33 mouse cellular contexts compared by ENCODE assay signal in genomic region chr10:66948329-66948728, GRCm38 (mm10).
"Had no signal": no experiment of that assay in that cellular context is flagged by ENCODE, and none has a peak within 500 bp of the region (broad histone marks: within the 10 kb centered on the region; RNA-seq: fewer than 3 reads in every experiment).

No protein-coding gene starts in this region.

- H3K36me3 ChIP-seq: heart, embryonic 10.5 days; heart, embryonic 12.5 days; heart, embryonic 13.5 days; heart, embryonic 15.5 days; hindbrain, embryonic 10.5 days; hindbrain, embryonic 12.5 days; hindbrain, embryonic 13.5 days; hindbrain, embryonic 15.5 days; intestine, embryonic 15.5 days; kidney, embryonic 15.5 days had no signal

- H3K4me1 ChIP-seq: heart, embryonic 10.5 days; heart, embryonic 12.5 days; heart, embryonic 13.5 days; heart, embryonic 15.5 days; hindbrain, embryonic 10.5 days; hindbrain, embryonic 12.5 days; hindbrain, embryonic 13.5 days; hindbrain, embryonic 15.5 days; intestine, embryonic 15.5 days had no signal

- H3K4me2 ChIP-seq: heart, embryonic 12.5 days; heart, embryonic 13.5 days; heart, embryonic 15.5 days; hindbrain, embryonic 12.5 days; hindbrain, embryonic 13.5 days; hindbrain, embryonic 14.5 days; hindbrain, embryonic 15.5 days; intestine, embryonic 15.5 days; kidney, embryonic 15.5 days had no signal

- H3K4me3 ChIP-seq: heart, embryonic 10.5 days; heart, embryonic 12.5 days; heart, embryonic 13.5 days; heart, embryonic 15.5 days; hindbrain, embryonic 10.5 days; hindbrain, embryonic 12.5 days; hindbrain, embryonic 13.5 days; hindbrain, embryonic 15.5 days; intestine, embryonic 15.5 days; kidney, embryonic 15.5 days; left cerebral cortex, adult 2 months had no signal

- DNase-seq: heart, postnatal 10 days; heart, postnatal 14 days; heart, postnatal 36 days; heart, postnatal 4 days; kidney, adult 11 months; kidney, adult 18-20 months; kidney, adult 2 months; kidney, adult 8-10 months; kidney, adult 9 months; kidney, postnatal 10 days; kidney, postnatal 14 days; kidney, postnatal 25 days; kidney, postnatal 36 days; kidney, postnatal 4 days; layer of hippocampus, adult 9-11 months had no signal

- H3K27ac ChIP-seq: heart, embryonic 10.5 days; heart, embryonic 13.5 days; heart, embryonic 15.5 days; hindbrain, embryonic 10.5 days; hindbrain, embryonic 12.5 days; hindbrain, embryonic 13.5 days; hindbrain, embryonic 14.5 days; hindbrain, embryonic 15.5 days; hindbrain, postnatal 0 days; intestine, embryonic 15.5 days; kidney, embryonic 15.5 days; kidney, postnatal 0 days; left cerebral cortex, adult 2 months had no signal

- ATAC-seq: hindbrain, embryonic 16.5 days; hindbrain, postnatal 0 days; inflammation-experienced regulatory T-cells, adult 6 months; intestine, embryonic 15.5 days; intestine, embryonic 16.5 days; intestine, postnatal 0 days had no signal

- H3K9ac ChIP-seq: heart, embryonic 12.5 days; heart, embryonic 13.5 days; heart, embryonic 15.5 days; hindbrain, embryonic 12.5 days; hindbrain, embryonic 13.5 days; hindbrain, embryonic 14.5 days; hindbrain, embryonic 15.5 days; intestine, embryonic 15.5 days; kidney, embryonic 15.5 days had no signal

- H3K9me3 ChIP-seq: heart, embryonic 10.5 days; heart, embryonic 12.5 days; heart, embryonic 13.5 days; heart, embryonic 15.5 days; hindbrain, embryonic 10.5 days; hindbrain, embryonic 12.5 days; hindbrain, embryonic 13.5 days; hindbrain, embryonic 15.5 days; intestine, embryonic 15.5 days; kidney, embryonic 15.5 days had no signal

- H3K27me3 ChIP-seq: heart, embryonic 12.5 days; heart, embryonic 13.5 days; heart, embryonic 15.5 days; hindbrain, embryonic 12.5 days; hindbrain, embryonic 13.5 days; hindbrain, embryonic 15.5 days; intestine, embryonic 15.5 days; kidney, embryonic 15.5 days had no signal
